Mouse (Mus musculus): ENCODE measurements around the gene Atp8b5. TPM values are rescaled to one million over a fixed set of nuclear protein-coding genes. Genes with fewer than 3 reads are reported as not detected.

Atp8b5 gene
- polyA plus RNA-seq, 1 experiment from 2014 or later: 0.60 TPM

GRCm38 (mm10) chr4:43414761-43415160 is 147.8 kb downstream of the Atp8b5 start:
- H3K4me3 ChIP-seq (replicated peaks; ENCODE audit: low read length): no peak overlapping the region
- no peaks in the 10 kb centered on the region for H3K27me3 ChIP-seq (ENCODE audit: control insufficient read depth, insufficient read depth, low read length)
- H3K9ac ChIP-seq: no peak overlapping the region
- ATAC-seq (ENCODE audit: low FRiP score): no peak
- H3K4me1 ChIP-seq (replicated peaks; ENCODE audit: control insufficient read depth, insufficient read depth, low read length): peaks cover 13% of the 10 kb centered on the region
- no peaks in the 10 kb centered on the region for H3K9me3 ChIP-seq (ENCODE audit: control insufficient read depth, low read length)
- no peak for DNase-seq (ENCODE audit: low spot score)
- H3K36me3 ChIP-seq (replicated peaks; ENCODE audit: control insufficient read depth, insufficient read depth): peaks cover 56% of the 10 kb centered on the region
- no peak overlapping the region for H3K27ac ChIP-seq
- H3K4me2 ChIP-seq (replicated peaks): no peak overlapping the region
- 95% methylated on average over 14 of the region's 14 CpGs for WGBS

GRCm38 (mm10) chr4:43415221-43416070 is 148.5 kb downstream of the Atp8b5 start:
- H3K27me3 ChIP-seq (ENCODE audit: control insufficient read depth, insufficient read depth, low read length): no peaks in the 10 kb centered on the region
- DNase-seq (ENCODE audit: low spot score) (no peak), ATAC-seq (ENCODE audit: low FRiP score) (no peak)
- H3K4me2 ChIP-seq (replicated peaks): no peak overlapping the region
- no peak overlapping the region for H3K27ac ChIP-seq
- peaks cover 60% of the 10 kb centered on the region for H3K36me3 ChIP-seq (replicated peaks; ENCODE audit: control insufficient read depth, insufficient read depth)
- WGBS: 91% methylated on average over 29 of the region's 29 CpGs
- H3K9me3 ChIP-seq (ENCODE audit: control insufficient read depth, low read length): no peaks in the 10 kb centered on the region
- H3K4me3 ChIP-seq (replicated peaks; ENCODE audit: low read length): no peak overlapping the region
- H3K4me1 ChIP-seq (replicated peaks; ENCODE audit: control insufficient read depth, insufficient read depth, low read length): peaks cover 7% of the 10 kb centered on the region
- H3K9ac ChIP-seq: no peak overlapping the region

- Histone ChIP-seq H3K9me3 (ENCODE audit: control insufficient read depth, low read length) (no peaks in the 10 kb centered on the region), H3K4me2 (replicated peaks) (no peak overlapping the region), H3K27me3 (ENCODE audit: control insufficient read depth, insufficient read depth, low read length) (no peaks in the 10 kb centered on the region), H3K27ac (no peak overlapping the region), H3K9ac (no peak overlapping the region), H3K4me3 (replicated peaks; ENCODE audit: low read length) (no peak overlapping the region), H3K36me3 (replicated peaks; ENCODE audit: control insufficient read depth, insufficient read depth) (peaks cover 60% of the 10 kb centered on the region), H3K4me1 (replicated peaks; ENCODE audit: control insufficient read depth, insufficient read depth, low read length) (peaks cover 6% of the 10 kb centered on the region; the same call in 1 of the 2 replicates)
- 96% methylated on average over 22 of the region's 22 CpGs for WGBS
- no peak for ATAC-seq (ENCODE audit: low FRiP score)
- no peak for DNase-seq (ENCODE audit: low spot score)
Observed at GRCm38 (mm10) chr4:43416071-43416490, 149.1 kb downstream of the Atp8b5 start.

- Histone ChIP-seq H3K27me3 (ENCODE audit: control insufficient read depth, insufficient read depth, low read length) (no peaks in the 10 kb centered on the region), H3K9me3 (ENCODE audit: control insufficient read depth, low read length) (no peaks in the 10 kb centered on the region), H3K4me3 (replicated peaks; ENCODE audit: low read length) (no peak overlapping the region), H3K4me1 (replicated peaks; ENCODE audit: control insufficient read depth, insufficient read depth, low read length) (no peaks in the 10 kb centered on the region), H3K4me2 (replicated peaks) (no peak overlapping the region), H3K9ac (no peak overlapping the region), H3K36me3 (replicated peaks; ENCODE audit: control insufficient read depth, insufficient read depth) (peaks cover 70% of the 10 kb centered on the region), H3K27ac (no peak overlapping the region)
- DNase-seq (ENCODE audit: low spot score): no peak
- WGBS: 80% methylated on average over 16 of the region's 16 CpGs
- ATAC-seq (ENCODE audit: low FRiP score): no peak
Observed at GRCm38 (mm10) chr4:43417269-43418062, 150.5 kb downstream of the Atp8b5 start.

GRCm38 (mm10) chr4:43418450-43418849 is 151.5 kb downstream of the Atp8b5 start:
- no peak overlapping the region for H3K27ac ChIP-seq
- H3K4me3 ChIP-seq (replicated peaks; ENCODE audit: low read length): no peak overlapping the region
- DNase-seq (ENCODE audit: low spot score): no peak
- no peak for ATAC-seq (ENCODE audit: low FRiP score)
- no peak overlapping the region for H3K4me2 ChIP-seq (replicated peaks)
- H3K9ac ChIP-seq: no peak overlapping the region
- H3K27me3 ChIP-seq (ENCODE audit: control insufficient read depth, insufficient read depth, low read length): peaks cover 7% of the 10 kb centered on the region
- H3K36me3 ChIP-seq (replicated peaks; ENCODE audit: control insufficient read depth, insufficient read depth): peaks cover 80% of the 10 kb centered on the region
- no peaks in the 10 kb centered on the region for H3K4me1 ChIP-seq (replicated peaks; ENCODE audit: control insufficient read depth, insufficient read depth, low read length)
- WGBS: 75% methylated on average over 4 of the region's 4 CpGs
- no peaks in the 10 kb centered on the region for H3K9me3 ChIP-seq (ENCODE audit: control insufficient read depth, low read length)

- Histone ChIP-seq H3K9ac (no peak overlapping the region), H3K27ac (no peak overlapping the region), H3K4me3 (replicated peaks; ENCODE audit: low read length) (no peak overlapping the region), H3K36me3 (replicated peaks; ENCODE audit: control insufficient read depth, insufficient read depth) (peaks cover 86% of the 10 kb centered on the region), H3K4me2 (replicated peaks) (no peak overlapping the region), H3K4me1 (replicated peaks; ENCODE audit: control insufficient read depth, insufficient read depth, low read length) (no peaks in the 10 kb centered on the region), H3K27me3 (ENCODE audit: control insufficient read depth, insufficient read depth, low read length) (peaks cover 14% of the 10 kb centered on the region), H3K9me3 (ENCODE audit: control insufficient read depth, low read length) (no peaks in the 10 kb centered on the region)
- no peak for DNase-seq (ENCODE audit: low spot score)
- ATAC-seq (ENCODE audit: low FRiP score): no peak
- WGBS: 53% methylated on average over 15 of the region's 15 CpGs
Observed at GRCm38 (mm10) chr4:43418973-43419656, 152.2 kb downstream of the Atp8b5 start.

GRCm38 (mm10) chr4:43419801-43420281 is 152.9 kb downstream of the Atp8b5 start:
- H3K9ac ChIP-seq: no peak overlapping the region
- no peak overlapping the region for H3K4me2 ChIP-seq (replicated peaks)
- no peak overlapping the region for H3K4me3 ChIP-seq (replicated peaks; ENCODE audit: low read length)
- ATAC-seq (ENCODE audit: low FRiP score): no peak
- H3K27me3 ChIP-seq (ENCODE audit: control insufficient read depth, insufficient read depth, low read length): peaks cover 21% of the 10 kb centered on the region
- WGBS: 77% methylated on average over 9 of the region's 9 CpGs
- no peaks in the 10 kb centered on the region for H3K4me1 ChIP-seq (replicated peaks; ENCODE audit: control insufficient read depth, insufficient read depth, low read length)
- H3K9me3 ChIP-seq (ENCODE audit: control insufficient read depth, low read length): no peaks in the 10 kb centered on the region
- no peak for DNase-seq (ENCODE audit: low spot score)
- no peak overlapping the region for H3K27ac ChIP-seq
- H3K36me3 ChIP-seq (replicated peaks; ENCODE audit: control insufficient read depth, insufficient read depth): peaks cover 89% of the 10 kb centered on the region

- Histone ChIP-seq H3K9ac (no peak overlapping the region), H3K36me3 (replicated peaks; ENCODE audit: control insufficient read depth, insufficient read depth) (peaks cover 89% of the 10 kb centered on the region), H3K4me3 (replicated peaks; ENCODE audit: low read length) (no peak overlapping the region), H3K4me2 (replicated peaks) (no peak overlapping the region), H3K27ac (no peak overlapping the region), H3K4me1 (replicated peaks; ENCODE audit: control insufficient read depth, insufficient read depth, low read length) (no peaks in the 10 kb centered on the region), H3K27me3 (ENCODE audit: control insufficient read depth, insufficient read depth, low read length) (peaks cover 26% of the 10 kb centered on the region), H3K9me3 (ENCODE audit: control insufficient read depth, low read length) (no peaks in the 10 kb centered on the region)
- DNase-seq (ENCODE audit: low spot score): peak; percentile 86
- 7% methylated on average over 6 of the region's 6 CpGs for WGBS
- no peak for ATAC-seq (ENCODE audit: low FRiP score)
Observed at GRCm38 (mm10) chr4:43420305-43420704, 153.3 kb downstream of the Atp8b5 start.
